Mouse (Mus musculus) heart, adult 2 months (tissue): ENCODE data around the gene Notch3.
A peak's percentile ranks its signal among the peaks of the same experiment; 100 is the strongest.

Experiments used
- CTCF ChIP-seq: fragments of 200-600 bp; IDR thresholded peaks from 2 replicates; pipeline ENCODE4 v1.8.1; 2022; ENCODE audit warnings: antibody characterized with exemption, mild to moderate bottlenecking, moderate library complexity
- EP300 ChIP-seq: fragments of 200-500 bp; IDR thresholded peaks from 2 replicates; pipeline ENCODE4 v1.6.1; 2011; ENCODE audit warnings: low read depth, low read length, control low read depth; ENCODE audit not compliant: insufficient read depth
- POLR2A ChIP-seq: fragments of 200-500 bp; IDR thresholded peaks from 2 replicates; pipeline ENCODE4 v1.6.1; 2011; ENCODE audit warnings: mild to moderate bottlenecking, low read depth, low read length, control low read depth; ENCODE audit not compliant: insufficient read depth

DNA sequence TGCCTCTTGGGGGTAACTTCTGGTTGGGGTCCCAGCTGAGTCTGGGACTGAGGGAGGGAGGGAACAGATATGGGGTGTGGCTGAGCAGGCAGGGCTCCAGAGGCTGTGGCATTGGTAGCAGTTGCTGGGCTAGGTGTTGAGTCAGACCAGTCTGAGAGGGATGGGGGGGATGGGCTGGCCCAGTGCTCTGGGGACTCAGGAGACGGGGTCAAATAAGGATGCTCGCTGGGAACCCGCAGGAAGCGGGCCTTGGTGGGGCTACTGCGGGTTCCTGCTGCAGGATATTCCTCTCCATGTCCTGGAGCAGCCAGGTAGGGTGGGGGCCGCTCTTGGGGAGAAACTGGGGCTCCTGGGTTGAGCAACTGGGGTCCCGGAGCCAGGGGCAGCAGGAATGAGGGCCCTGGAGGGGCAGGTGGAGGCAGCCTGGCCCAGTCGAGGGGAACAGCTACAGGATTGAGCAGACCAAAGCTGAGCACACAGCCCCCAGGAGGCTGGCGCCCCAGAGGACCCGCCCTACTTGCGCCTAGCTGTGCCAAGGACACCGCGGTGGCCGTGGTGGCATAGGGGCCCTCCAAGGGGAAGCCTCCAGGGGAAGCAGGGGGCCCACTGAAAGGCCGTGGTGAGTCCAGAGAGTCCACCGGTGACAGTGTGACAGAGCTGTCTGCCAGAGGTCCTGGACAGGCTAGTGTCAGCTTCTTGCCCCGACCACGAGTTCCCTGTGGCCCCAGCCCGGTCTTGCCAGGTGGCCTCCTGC is 44.6 kb downstream of the Notch3 start:
- TF ChIP-seq POLR2A (0 out of 2 replicates have a peak, but pooled peaks have one; percentile 20), CTCF (no peak), EP300 (no peak)
